ENCODE assay signal across 21 mouse cellular contexts in the genomic region with DNA sequence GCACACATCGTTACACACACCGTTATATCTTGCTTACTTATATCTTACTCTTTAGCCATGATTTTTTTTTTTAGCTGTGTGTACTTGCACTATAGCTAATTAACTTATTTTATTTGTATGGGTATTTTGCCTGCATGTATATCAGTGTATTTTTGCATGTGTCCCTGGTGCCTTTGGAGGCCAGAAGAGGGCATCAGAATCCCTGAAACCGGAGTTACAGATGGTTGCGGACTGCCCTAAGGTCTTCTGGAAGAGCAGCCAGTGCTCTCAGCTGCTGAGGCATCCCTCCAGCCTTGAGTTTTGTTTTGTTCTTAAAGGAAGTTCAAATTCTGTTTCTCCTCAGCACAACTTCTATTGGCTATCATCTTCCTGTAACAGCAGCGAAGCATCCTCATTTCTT. TPM values are rescaled to one million over a fixed set of nuclear protein-coding genes. Genes with fewer than 3 reads are reported as not detected.
DNase-seq lines count a peak whose midpoint lies in the region; ATAC-seq and TF ChIP-seq lines count a peak whose summit lies in the region.
"Had no signal": no experiment of that assay in that cellular context is flagged by ENCODE, and none has a peak within 500 bp of the region (broad histone marks: within the 10 kb centered on the region; RNA-seq: fewer than 3 reads in every experiment).

No protein-coding gene starts in this region.

- H3K4me1 ChIP-seq in CH12.LX (ENCODE audit: control insufficient read depth in 1 of 2, insufficient read depth in 2 of 2) = no peaks in the 10 kb centered on the region; a peak in 2 of 4 replicates
- peaks cover 64% of the 10 kb centered on the region for H3K4me1 ChIP-seq in liver, embryonic 13.5 days (replicated peaks)
- H3K4me1 ChIP-seq: embryonic facial prominence, embryonic 15.5 days; forebrain, embryonic 12.5 days; heart, embryonic 13.5 days; midbrain, embryonic 15.5 days had no signal

- CTCF ChIA-PET in Patski (lab: Charles Lee) = interaction anchor here (0.8 to 1.2 kb wide), 2 partner anchors 14 to 86 kb away, joined by 3 read pairs; no protein-coding TSS in a partner anchor

- no peaks in the 10 kb centered on the region for H3K79me2 ChIP-seq in CH12.LX (replicated peaks; ENCODE audit: control insufficient read depth, extremely low read depth, insufficient read depth, poor library complexity, severe bottlenecking)

- DNase-seq in kidney, adult 9 months = peak; percentile 10
- no peak for DNase-seq in kidney, adult 18-20 months
- no peak for DNase-seq in CH12.LX (ENCODE audit: extremely low read depth)
- DNase-seq in Patski (ENCODE audit: low read depth, low spot score) = no peak
- DNase-seq in liver, embryonic 13.5 days = no peak
- no peak for DNase-seq in gastrocnemius, postnatal 4 days (ENCODE audit: low spot score in 2 of 2)
- DNase-seq in right cerebral cortex, postnatal 4 days = no peak
- no peak for DNase-seq in cerebellum, adult 11-12 months
- DNase-seq: adrenal gland, postnatal 14 days; cerebellum, adult 8-10 months; embryo, embryonic 11 days; heart, postnatal 4 days; kidney, postnatal 14 days; retina, postnatal 1 day had no signal

- no peak for ATAC-seq in Patski
- no peak for ATAC-seq in liver, embryonic 13.5 days (ENCODE audit: low read depth)
- ATAC-seq: inflammation-experienced regulatory T-cells, adult 6 months; lung, postnatal 0 days; midbrain, embryonic 15.5 days had no signal

- 70% methylated on average over 5 of the region's 5 CpGs for WGBS in liver, embryonic 13.5 days (ENCODE audit: insufficient replicate concordance)

- H3K27me3 ChIP-seq in CH12.LX (replicated peaks) (no peaks in the 10 kb centered on the region), Patski (peaks cover 18% of the 10 kb centered on the region)
- H3K27me3 ChIP-seq in liver, embryonic 13.5 days = no peaks in the 10 kb centered on the region
- H3K27me3 ChIP-seq: embryonic facial prominence, embryonic 15.5 days; forebrain, embryonic 12.5 days; heart, embryonic 13.5 days; midbrain, embryonic 15.5 days had no signal

- H3K4me3 ChIP-seq in CH12.LX (replicated peaks in 1 of 3; ENCODE audit: low read depth in 2 of 3, low read length in 2 of 3, poor library complexity in 1 of 3) = no peak overlapping the region
- no peak overlapping the region for H3K4me3 ChIP-seq in liver, embryonic 13.5 days (replicated peaks)
- H3K4me3 ChIP-seq: embryonic facial prominence, embryonic 15.5 days; forebrain, embryonic 12.5 days; heart, embryonic 13.5 days; midbrain, embryonic 15.5 days had no signal

- H3K9me3 ChIP-seq in CH12.LX (replicated peaks; ENCODE audit: low read length) = no peaks in the 10 kb centered on the region
- no peaks in the 10 kb centered on the region for H3K9me3 ChIP-seq in liver, embryonic 13.5 days (replicated peaks)
- H3K9me3 ChIP-seq: embryonic facial prominence, embryonic 15.5 days; forebrain, embryonic 12.5 days; G1E; heart, embryonic 13.5 days; midbrain, embryonic 15.5 days had no signal

- TF ChIP-seq EP300 in CH12.LX (IDR thresholded peaks at IDR 0.05; ENCODE audit: low read length) = no peak

- H3K27ac ChIP-seq in CH12.LX (ENCODE audit: insufficient read depth, low read depth) = no peak overlapping the region
- peak overlapping the region; percentile 4; the same call in 1 of the 2 replicates for H3K27ac ChIP-seq in liver, embryonic 13.5 days
- H3K27ac ChIP-seq: embryonic facial prominence, embryonic 15.5 days; forebrain, embryonic 12.5 days; heart, embryonic 13.5 days; midbrain, embryonic 15.5 days had no signal

- TF ChIP-seq CTCF in CH12.LX (conservative IDR thresholded peaks at IDR 0.05 in 1 of 2, IDR thresholded peaks at IDR 0.05 in 1 of 2; ENCODE audit: low read depth in 2 of 2, low read length in 2 of 2) (peak in 1 of 2 experiments; percentile 41; a peak in 2 of 4 replicates), Patski (IDR thresholded peaks at IDR 0.05) (peak; percentile 40)

- TF ChIP-seq RAD21 in CH12.LX (IDR thresholded peaks at IDR 0.05; ENCODE audit: low read depth, low read length) = peak; percentile 35

- no peak overlapping the region for H3K9ac ChIP-seq in CH12.LX (ENCODE audit: insufficient read depth, low read depth)
- no peak overlapping the region for H3K9ac ChIP-seq in liver, embryonic 13.5 days
- H3K9ac ChIP-seq: embryonic facial prominence, embryonic 15.5 days; forebrain, embryonic 12.5 days; heart, embryonic 13.5 days; midbrain, embryonic 15.5 days had no signal

- TF ChIP-seq POLR2A in CH12.LX (IDR thresholded peaks at IDR 0.05; ENCODE audit: low read depth, low read length) = no peak

- H3K36me3 ChIP-seq in CH12.LX (replicated peaks in 1 of 2; ENCODE audit: control insufficient read depth in 1 of 2, insufficient read depth in 1 of 2, low read length in 1 of 2) = no peaks in the 10 kb centered on the region
- no peaks in the 10 kb centered on the region for H3K36me3 ChIP-seq in liver, embryonic 13.5 days
- H3K36me3 ChIP-seq: embryonic facial prominence, embryonic 15.5 days; forebrain, embryonic 12.5 days; G1E; heart, embryonic 13.5 days; midbrain, embryonic 15.5 days had no signal

- POLR2A ChIA-PET in Patski (lab: Charles Lee) = no interaction called here

- H3K4me2 ChIP-seq in CH12.LX (ENCODE audit: insufficient read depth, low read depth, poor library complexity, severe bottlenecking) = no peak overlapping the region
- no peak overlapping the region for H3K4me2 ChIP-seq in liver, embryonic 13.5 days
- H3K4me2 ChIP-seq: embryonic facial prominence, embryonic 15.5 days; forebrain, embryonic 12.5 days; heart, embryonic 13.5 days; midbrain, embryonic 15.5 days had no signal

- dilution Hi-C loops in CH12.LX (cut with MboI; ENCODE audit: extremely low pct_ligation_motif_present, extremely low pct_unique_long_range_greater_than_20kb, low sequenced_read_pairs) = no loop called here

- in situ Hi-C loops in CH12.LX (cut with MboI; ENCODE audit: low pct_ligation_motif_present, low pct_unique_long_range_greater_than_20kb, low sequenced_read_pairs) = no loop called here
- in situ Hi-C loops in Patski (cut with MboI; ENCODE audit: low pct_unique_long_range_greater_than_20kb) = no loop called here

TF ChIP-seq in CH12.LX, 34 proteins besides CTCF, POLR2A, EP300 and RAD21:
- TF ChIP-seq CHD2 (IDR thresholded peaks at IDR 0.05; ENCODE audit: low read length) = no peak
- peak; percentile 35; the same call in 1 of the 2 replicates for TF ChIP-seq SMC3 (IDR thresholded peaks at IDR 0.05; ENCODE audit: low read depth, low read length)
- no peak for TF ChIP-seq MAZ (IDR thresholded peaks at IDR 0.05; ENCODE audit: low read depth, low read length)
- no peak for TF ChIP-seq ZMIZ1 (IDR thresholded peaks at IDR 0.05; ENCODE audit: low read depth, low read length)

RNA-seq across cellular contexts. Expression of a gene that starts 38.5 kb away (rescaled TPM):
- total RNA-seq in CH12.LX (2012; rRNA removed) = 106 and 111 TPM in 2 replicates
- total RNA-seq in CH12.LX (2014; rRNA removed) = 111 and 133 TPM in 2 replicates
- 93.5 and 99.7 TPM in 2 replicates for polyA plus RNA-seq in CH12.LX (2012; ENCODE audit: insufficient read length, low read depth)
- 64.6 TPM for polyA plus RNA-seq in Patski (2021)
- 67.3 and 81.0 TPM in 2 replicates for polyA plus RNA-seq in liver, embryonic 13.5 days (2015; fragmentation: Nextera tagmentation; extraction: Ambion mirVana)
- total RNA-seq in gastrocnemius, postnatal 4 days (2021) = 10 to 100 TPM; 58.9 to 61.1 TPM
